Mouse (Mus musculus) adrenal gland, postnatal 14 days (tissue): ENCODE data around the gene Clca3b. TPM values are rescaled to one million over a fixed set of nuclear protein-coding genes. Genes with fewer than 3 reads are reported as not detected.

ENCODE experiments used
- total RNA-seq: library from RNA; stranded (reverse); gene quantifications from 2 replicates; pipeline ENCODE4 v1.2.3, GENCODE M21; 2021

Clca3b gene
- total RNA-seq, 1 experiment from 2014 or later, result not detected

Other genes with a start within 250 kb of the Clca3b start
- gene Sh3glb1, start 129.0 kb downstream of the Clca3b start, total RNA-seq, result 266 and 290 TPM in 2 replicates
- gene Clca3a1, start 88.4 kb downstream of the Clca3b start, total RNA-seq, result 8.4 and 8.9 TPM in 2 replicates
- 0.11 and 0.19 TPM in 2 replicates for gene Clca3a2, start 29.9 kb downstream of the Clca3b start, total RNA-seq
- gene Clca4b, start 83.2 kb upstream of the Clca3b start, total RNA-seq, result not detected in 2 replicates
- not detected in 2 replicates for gene Clca4a, start 125.7 kb upstream of the Clca3b start, total RNA-seq
- not detected in 2 replicates for gene Clca1, start 183.4 kb upstream of the Clca3b start, total RNA-seq